Mouse (Mus musculus) stomach, postnatal 0 days (tissue): ENCODE measurements around the gene Ldlr.

ENCODE experiments used
- CTCF ChIP-seq: IDR thresholded peaks from 2 replicates; pipeline ENCODE4 v1.5.1; 2016; ENCODE audit warnings: antibody characterized with exemption, low read depth, mild to moderate bottlenecking, moderate library complexity
- EP300 ChIP-seq: optimal IDR thresholded peaks from 2 replicates; pipeline ENCODE3; 2016; ENCODE audit warnings: antibody characterized with exemption

- TF ChIP-seq EP300 (no peak), CTCF (no peak)
Measured at GRCm38 (mm10) chr9:21792644-21793043, 69.4 kb downstream of the Ldlr start.
